Mouse (Mus musculus): ENCODE data around the gene Fyb2.

The Fyb2 gene

DNA sequence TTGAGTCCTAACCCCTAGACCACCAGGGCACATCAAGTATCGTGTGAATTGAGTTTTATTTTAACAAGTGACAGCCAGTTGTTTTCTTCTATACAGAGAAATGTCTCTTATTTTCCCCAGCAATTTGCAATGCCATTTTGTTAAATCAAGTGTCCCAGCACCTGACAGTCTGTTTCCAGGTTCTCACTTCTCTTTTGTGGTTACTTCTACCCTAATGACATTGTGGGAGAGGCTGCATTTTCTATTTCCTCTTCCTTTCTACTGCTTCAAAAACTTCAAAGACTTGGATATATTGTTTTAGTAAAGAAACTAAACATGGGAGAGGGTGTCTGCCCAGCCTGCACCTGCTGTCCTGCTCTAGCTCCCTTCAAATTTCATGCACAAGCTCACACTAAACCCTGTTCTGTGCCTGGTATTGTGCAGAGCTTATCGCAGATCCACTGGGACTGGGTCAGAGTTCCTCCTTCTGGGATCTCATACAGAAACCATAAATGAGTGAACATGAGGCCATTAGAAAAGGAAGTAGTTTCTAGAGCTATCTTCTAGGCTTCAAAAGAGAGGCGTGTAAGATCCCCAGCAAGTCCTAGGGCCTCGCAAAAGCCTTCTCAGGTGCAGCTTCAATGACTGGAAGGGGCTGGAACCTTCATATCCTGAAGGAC is 94.2 kb downstream of the Fyb2 start:
- DNase-seq (ENCODE audit: low spot score in 2 of 2), result no peak

DNA sequence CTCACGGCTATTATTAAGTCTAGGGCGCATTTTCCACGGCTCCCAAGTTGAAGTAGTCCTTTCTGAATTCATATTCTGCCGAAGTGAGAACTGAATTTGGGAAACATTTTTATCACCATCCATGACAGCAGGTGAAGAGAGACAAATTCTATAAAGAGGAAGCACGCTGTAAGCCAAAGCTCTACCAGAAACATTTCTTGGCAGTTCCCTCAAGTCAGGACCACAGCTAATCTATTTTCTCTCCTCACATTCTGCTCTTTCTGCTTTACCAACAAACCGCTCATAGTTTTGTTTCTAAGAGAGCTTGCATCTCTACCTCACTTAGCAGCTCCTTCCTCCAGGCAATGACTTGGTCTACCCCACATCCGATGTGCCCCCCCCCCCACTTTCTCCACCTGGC is 100.5 kb downstream of the Fyb2 start:
- DNase-seq (ENCODE audit: low spot score in 2 of 2), result no peak

DNA sequence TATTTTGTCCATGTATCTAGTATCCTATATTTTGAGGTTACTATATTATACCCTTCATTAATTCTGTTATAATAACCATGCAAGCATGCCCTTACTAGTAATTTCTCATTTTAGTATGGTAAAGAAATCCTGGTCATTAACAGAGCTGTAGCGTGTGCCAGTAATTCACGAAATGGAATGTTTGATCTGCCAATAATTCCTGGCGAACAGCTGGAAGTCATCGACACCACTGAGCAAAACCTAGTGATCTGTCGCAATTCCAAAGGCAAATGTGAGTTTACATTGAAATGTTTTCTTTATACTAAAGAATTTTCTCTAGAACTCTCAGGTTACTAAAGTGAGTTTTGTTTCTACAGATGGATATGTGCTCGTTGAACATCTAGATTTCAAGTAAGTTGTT is 102.2 kb downstream of the Fyb2 start:
- no peak for DNase-seq (ENCODE audit: low spot score in 2 of 2)

DNA sequence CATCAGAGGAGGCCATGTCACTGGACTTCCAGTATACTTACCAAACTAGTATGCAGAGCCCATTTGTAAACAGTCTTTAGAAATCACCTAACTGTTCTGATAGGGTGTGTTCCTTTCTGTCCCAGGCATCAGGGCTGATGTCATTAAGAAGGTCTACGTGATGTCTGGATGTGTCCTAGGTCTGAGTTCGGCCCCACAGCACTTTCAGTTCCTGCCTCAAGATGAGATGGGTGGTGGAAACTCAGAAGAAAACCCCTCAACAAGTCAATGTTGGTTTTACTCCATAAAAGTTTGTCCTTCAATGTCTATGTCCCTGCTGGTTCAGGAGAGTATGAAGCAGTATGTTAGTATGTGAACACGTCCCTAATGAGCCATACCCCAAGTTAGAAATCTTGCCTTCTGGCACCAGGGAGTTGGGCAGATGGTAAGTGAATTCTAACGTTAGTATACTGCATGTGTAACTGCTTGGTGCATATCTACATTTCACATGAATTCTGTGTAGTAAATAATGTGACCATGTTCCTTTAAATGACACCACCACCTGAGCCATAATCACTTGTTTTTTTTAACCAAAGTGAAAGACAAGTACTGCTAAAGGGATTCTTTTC is 102.9 kb downstream of the Fyb2 start:
- DNase-seq (ENCODE audit: low spot score in 2 of 2), result no peak

DNA sequence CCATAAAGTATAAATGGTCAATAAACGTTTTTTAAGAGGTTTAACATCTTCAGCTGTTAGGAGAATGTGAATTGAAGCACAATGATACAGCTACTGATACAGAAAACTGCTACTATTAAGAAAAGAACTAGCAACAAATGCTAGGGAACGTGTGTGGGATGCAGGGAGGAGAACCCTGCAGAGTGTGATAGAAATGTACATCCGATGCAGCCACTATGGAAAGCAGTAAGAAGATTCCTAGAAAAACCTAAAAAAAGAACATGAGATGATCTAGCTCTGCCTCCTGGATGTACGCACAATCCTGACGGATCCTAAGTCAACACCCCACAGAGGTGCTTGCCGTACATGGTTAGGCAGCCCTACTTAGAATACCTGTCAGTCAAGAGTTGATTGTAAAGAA is 114.0 kb downstream of the Fyb2 start:
- no peak for DNase-seq (ENCODE audit: low spot score in 2 of 2)

DNA sequence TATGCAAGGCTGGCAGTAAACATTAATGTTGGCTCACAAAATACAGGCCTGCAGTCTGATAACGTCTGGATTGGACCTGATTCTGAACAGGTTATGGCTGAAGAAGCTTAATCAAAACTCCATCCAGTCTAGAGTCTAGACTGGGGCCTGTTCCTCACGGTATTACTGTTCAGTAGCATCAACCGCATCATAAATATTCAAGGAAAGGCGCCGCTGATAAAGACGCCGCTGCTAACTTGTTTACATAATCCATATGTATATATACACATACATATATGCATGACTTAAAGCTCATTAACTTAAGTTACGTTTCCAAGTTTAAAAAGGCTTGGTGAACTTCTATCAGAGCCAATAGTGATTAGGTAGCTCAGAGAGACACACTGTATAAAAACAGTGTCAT is 117.8 kb downstream of the Fyb2 start:
- no peak for DNase-seq (ENCODE audit: low spot score in 2 of 2)

DNA sequence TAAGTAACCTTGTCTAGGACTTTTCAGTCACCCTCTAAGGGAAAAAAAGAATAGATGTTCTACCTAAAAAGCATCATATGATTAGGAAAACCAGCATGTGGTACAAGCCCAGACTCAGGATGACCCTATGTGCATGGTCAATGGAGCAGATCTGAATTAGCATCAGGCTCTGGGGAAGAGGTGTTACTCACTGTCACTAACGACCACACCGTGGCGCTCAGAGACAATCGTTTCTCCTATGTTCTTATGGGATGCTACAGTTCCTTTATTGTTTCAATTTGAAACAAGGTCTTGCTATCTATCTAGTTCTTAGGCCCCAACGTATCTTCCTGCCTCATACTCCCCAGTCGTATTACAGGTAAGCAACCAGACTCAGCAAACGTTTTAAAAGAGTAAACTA is 119.9 kb downstream of the Fyb2 start:
- DNase-seq (ENCODE audit: low spot score in 2 of 2), result no peak

DNA sequence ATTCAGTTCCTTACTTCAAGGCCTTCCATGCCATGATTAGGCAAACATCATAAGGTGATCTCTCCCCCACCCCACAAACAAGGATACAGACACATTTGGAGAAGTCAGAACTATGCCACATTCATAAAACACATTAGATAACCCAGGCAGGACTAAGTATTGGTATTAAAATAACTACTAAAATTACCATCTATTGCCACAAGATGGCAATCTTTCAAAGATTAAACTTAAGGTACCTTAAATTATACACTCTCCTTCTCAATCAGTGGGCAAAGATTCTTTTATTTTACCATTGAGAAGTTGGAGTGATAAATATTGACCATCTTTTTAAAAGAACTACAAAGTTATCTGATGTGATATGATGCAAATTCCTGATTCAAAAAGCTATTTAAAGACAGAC is 121.0 kb downstream of the Fyb2 start:
- DNase-seq (ENCODE audit: low spot score in 2 of 2), result no peak

DNA sequence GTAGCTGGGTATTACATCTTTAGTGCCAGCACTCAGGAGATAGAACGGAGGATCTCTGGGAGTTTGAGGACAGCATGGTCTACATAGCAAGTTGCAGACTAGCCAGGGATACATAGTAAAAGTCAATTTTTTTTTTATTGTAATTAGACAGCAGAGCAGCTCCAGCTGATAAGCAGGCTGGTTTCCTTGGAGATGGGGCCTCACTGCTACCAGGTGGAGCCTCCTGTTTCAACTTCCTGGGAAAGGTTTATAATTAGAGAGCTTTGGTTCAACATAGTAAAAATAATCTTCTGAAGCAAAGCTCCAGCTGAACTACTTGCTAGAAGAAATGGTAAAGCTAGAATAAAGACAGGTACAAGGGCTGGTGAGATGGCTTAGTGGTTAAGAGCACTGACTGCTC is 136.8 kb downstream of the Fyb2 start:
- DNase-seq (ENCODE audit: low spot score in 2 of 2), result no peak

DNA sequence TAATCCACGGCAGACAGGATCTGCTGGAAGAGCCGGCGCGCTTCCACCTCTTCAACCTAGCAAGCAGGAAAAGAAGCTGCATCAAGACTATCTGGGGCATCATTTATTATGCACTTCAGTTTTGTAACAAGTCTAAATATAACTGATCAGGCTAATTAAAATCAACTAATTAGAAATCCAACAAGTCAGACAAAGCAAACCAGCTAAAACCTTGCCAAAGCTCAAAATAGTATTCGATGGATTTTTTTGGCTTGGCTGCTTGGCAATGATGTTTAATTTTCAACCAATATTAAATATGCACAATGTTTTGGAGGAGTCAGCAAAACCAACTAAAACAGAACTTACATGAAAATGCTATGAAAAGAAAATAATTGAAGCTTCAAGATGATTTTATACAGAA is 138.0 kb downstream of the Fyb2 start:
- peak in 1 of 2 experiments; percentile 30 for DNase-seq (ENCODE audit: low spot score in 2 of 2)
